Mouse (Mus musculus): ENCODE data around the gene Gm5478. TPM values are rescaled to one million over a fixed set of nuclear protein-coding genes. Genes with fewer than 3 reads are reported as not detected.
"Not testable (repeated sequence)": the region's sequence is repeated elsewhere in the genome, so short reads cannot be mapped to it uniquely, and the experiment has no call there.

Gene Gm5478
- not detected in 2 replicates for polyA plus RNA-seq (2015; fragmentation: Nextera tagmentation; extraction: Ambion mirVana)

GRCm38 (mm10) chr15:101647280-101647679 is at the start of gene Gm5478:
TSS of gene Gm5478 (minus strand) at chr15:101647380.
- DNase-seq (no peak), ATAC-seq (no peak)
- Histone ChIP-seq H3K4me2 (ENCODE audit: low read depth, low read length) (no peak within 1 kb of the TSS), H3K27ac (ENCODE audit: low read depth) (no peak within 1 kb of the TSS), H3K4me1 (ENCODE audit: insufficient read depth) (no peaks in the 10 kb centered on the region), H3K9ac (replicated peaks) (no peak within 1 kb of the TSS), H3K9me3 (ENCODE audit: low read length) (no peaks in the 10 kb centered on the region), H3K27me3 (ENCODE audit: insufficient read depth, low read length) (no peaks in the 10 kb centered on the region), H3K36me3 (replicated peaks; ENCODE audit: insufficient read depth, low read length) (no peaks in the 10 kb centered on the region), H3K4me3 (ENCODE audit: low read depth, low read length) (no peak within 1 kb of the TSS)
- TF ChIP-seq EP300 (IDR thresholded peaks at IDR 0.05; ENCODE audit: low read depth) (no peak), CTCF (IDR thresholded peaks at IDR 0.05; ENCODE audit: low read depth) (no peak)
- WGBS (ENCODE audit: insufficient replicate concordance): 68% methylated on average over 3 of the region's 3 CpGs

- H3K27me3 ChIP-seq (ENCODE audit: insufficient read depth, low read length): no peaks in the 10 kb centered on the region
- H3K9ac ChIP-seq (replicated peaks): no peak within 1 kb of the TSS
- 69% methylated on average over 5 of the region's 5 CpGs for WGBS (ENCODE audit: insufficient replicate concordance)
- no peaks in the 10 kb centered on the region for H3K4me1 ChIP-seq (ENCODE audit: insufficient read depth)
- no peak within 1 kb of the TSS for H3K4me3 ChIP-seq (ENCODE audit: low read depth, low read length)
- no peak within 1 kb of the TSS for H3K27ac ChIP-seq (ENCODE audit: low read depth)
- H3K4me2 ChIP-seq (ENCODE audit: low read depth, low read length): no peak within 1 kb of the TSS
- H3K9me3 ChIP-seq (ENCODE audit: low read length): no peaks in the 10 kb centered on the region
- TF ChIP-seq EP300 (IDR thresholded peaks at IDR 0.05; ENCODE audit: low read depth): no peak
- no peak for TF ChIP-seq CTCF (IDR thresholded peaks at IDR 0.05; ENCODE audit: low read depth)
- no peak for DNase-seq
- H3K36me3 ChIP-seq (replicated peaks; ENCODE audit: insufficient read depth, low read length): no peaks in the 10 kb centered on the region
- no peak for ATAC-seq
Measured at GRCm38 (mm10) chr15:101694207-101694606, 47.0 kb upstream of the Gm5478 start, which contains the start of gene Krt6a. TSS of gene Krt6a (minus strand) at chr15:101694307.

DNA sequence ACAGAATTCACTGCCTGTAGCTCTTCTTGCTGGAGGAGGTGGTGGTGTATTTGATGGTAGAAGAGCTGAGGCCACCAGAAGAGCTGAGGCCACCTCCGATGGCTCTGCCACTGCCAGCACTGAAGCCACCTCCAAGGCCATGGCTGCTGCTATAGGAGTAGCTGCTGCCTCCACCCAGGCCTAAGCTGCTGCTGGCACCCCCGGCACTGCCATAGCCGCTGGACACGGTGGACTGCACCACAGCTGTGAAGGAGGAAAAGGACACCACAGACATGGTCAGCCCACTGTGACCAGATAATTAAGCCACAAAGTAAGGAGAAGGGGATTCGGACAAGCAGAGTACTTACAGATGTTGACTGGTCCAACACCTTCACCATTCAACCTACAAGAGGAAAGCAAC is 43.3 kb upstream of the Gm5478 start:
- H3K4me1 ChIP-seq (ENCODE audit: insufficient read depth); H3K4me3 ChIP-seq (ENCODE audit: low read depth, low read length); H3K36me3 ChIP-seq (replicated peaks; ENCODE audit: insufficient read depth, low read length); H3K9me3 ChIP-seq (ENCODE audit: low read length); H3K9ac ChIP-seq (replicated peaks); DNase-seq; H3K4me2 ChIP-seq (ENCODE audit: low read depth, low read length); H3K27ac ChIP-seq (ENCODE audit: low read depth); ATAC-seq; H3K27me3 ChIP-seq (ENCODE audit: insufficient read depth, low read length): not testable (repeated sequence)
- WGBS (ENCODE audit: insufficient replicate concordance): 79% methylated on average over 4 of the region's 5 CpGs

DNA sequence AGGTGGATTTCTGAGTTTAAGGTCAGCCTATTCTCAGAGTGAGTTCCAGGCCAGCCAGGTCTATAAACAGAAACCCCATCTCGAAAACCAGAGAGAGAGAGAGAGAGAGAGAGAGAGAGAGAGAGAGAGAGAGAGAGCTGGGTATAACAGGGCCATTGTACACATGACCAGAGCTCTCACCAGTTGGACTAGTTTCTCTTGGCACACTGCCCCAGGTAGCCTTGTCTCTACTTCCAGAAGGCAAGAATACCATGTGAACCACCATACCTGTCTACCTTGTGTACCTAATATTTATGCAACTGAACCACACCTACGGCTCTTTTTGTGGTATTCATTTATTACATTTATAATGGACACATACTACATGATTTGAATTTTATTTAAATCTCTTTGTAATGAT is 41.0 kb upstream of the Gm5478 start:
- no peak overlapping the region for H3K27ac ChIP-seq (ENCODE audit: low read depth)
- TF ChIP-seq CTCF (IDR thresholded peaks at IDR 0.05; ENCODE audit: low read depth) (no peak), EP300 (IDR thresholded peaks at IDR 0.05; ENCODE audit: low read depth) (no peak)
- H3K27me3 ChIP-seq (ENCODE audit: insufficient read depth, low read length): no peaks in the 10 kb centered on the region
- H3K36me3 ChIP-seq (replicated peaks; ENCODE audit: insufficient read depth, low read length): no peaks in the 10 kb centered on the region
- no peaks in the 10 kb centered on the region for H3K9me3 ChIP-seq (ENCODE audit: low read length)
- H3K4me3 ChIP-seq (ENCODE audit: low read depth, low read length): no peak overlapping the region
- 49% methylated on average over 2 of the region's 2 CpGs for WGBS (ENCODE audit: insufficient replicate concordance)
- no peaks in the 10 kb centered on the region for H3K4me1 ChIP-seq (ENCODE audit: insufficient read depth)
- no peak overlapping the region for H3K9ac ChIP-seq (replicated peaks)
- no peak overlapping the region for H3K4me2 ChIP-seq (ENCODE audit: low read depth, low read length)
- no peak for ATAC-seq
- DNase-seq: no peak

GRCm38 (mm10) chr15:101680187-101680586 is 33.0 kb upstream of the Gm5478 start, which contains the start of gene Krt6b:
TSS of gene Krt6b (minus strand) at chr15:101680287.
- no peak within 1 kb of the TSS for H3K4me2 ChIP-seq (ENCODE audit: low read depth, low read length)
- DNase-seq (no peak), ATAC-seq (no peak)
- H3K36me3 ChIP-seq (replicated peaks; ENCODE audit: insufficient read depth, low read length): no peaks in the 10 kb centered on the region
- TF ChIP-seq EP300 (IDR thresholded peaks at IDR 0.05; ENCODE audit: low read depth): no peak
- TF ChIP-seq CTCF (IDR thresholded peaks at IDR 0.05; ENCODE audit: low read depth): no peak
- no peaks in the 10 kb centered on the region for H3K27me3 ChIP-seq (ENCODE audit: insufficient read depth, low read length)
- no peaks in the 10 kb centered on the region for H3K4me1 ChIP-seq (ENCODE audit: insufficient read depth)
- no peak within 1 kb of the TSS for H3K27ac ChIP-seq (ENCODE audit: low read depth)
- H3K9ac ChIP-seq (replicated peaks): no peak within 1 kb of the TSS
- no peaks in the 10 kb centered on the region for H3K9me3 ChIP-seq (ENCODE audit: low read length)
- no peak within 1 kb of the TSS for H3K4me3 ChIP-seq (ENCODE audit: low read depth, low read length)
- 79% methylated on average over 2 of the region's 2 CpGs for WGBS (ENCODE audit: insufficient replicate concordance)

DNA sequence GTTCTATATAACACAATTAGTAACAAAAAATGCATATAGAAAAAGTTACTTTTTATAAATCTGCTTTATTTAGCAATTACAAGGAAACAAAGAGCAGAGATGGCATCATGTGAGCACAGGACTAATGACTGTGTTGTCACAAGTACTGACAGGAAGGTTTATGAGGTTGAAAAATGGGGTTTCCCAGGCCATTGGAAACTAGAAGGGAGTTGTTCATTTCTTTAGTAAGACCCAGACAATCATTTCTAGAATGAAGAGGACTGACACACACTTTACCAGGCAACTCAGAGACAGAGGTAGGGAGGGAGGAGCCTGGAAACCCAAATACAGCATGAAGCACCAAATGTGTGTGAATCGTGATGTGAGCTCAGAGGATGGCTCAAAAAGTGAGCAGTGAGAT is 28.8 kb upstream of the Gm5478 start:
- H3K36me3 ChIP-seq (replicated peaks; ENCODE audit: insufficient read depth, low read length): no peaks in the 10 kb centered on the region
- WGBS (ENCODE audit: insufficient replicate concordance): 50% methylated on average over 1 of the region's 1 CpGs
- no peak for ATAC-seq
- H3K4me3 ChIP-seq (ENCODE audit: low read depth, low read length): no peak overlapping the region
- no peaks in the 10 kb centered on the region for H3K27me3 ChIP-seq (ENCODE audit: insufficient read depth, low read length)
- H3K27ac ChIP-seq (ENCODE audit: low read depth): no peak overlapping the region
- H3K9me3 ChIP-seq (ENCODE audit: low read length): no peaks in the 10 kb centered on the region
- H3K9ac ChIP-seq (replicated peaks): no peak overlapping the region
- H3K4me2 ChIP-seq (ENCODE audit: low read depth, low read length): no peak overlapping the region
- no peaks in the 10 kb centered on the region for H3K4me1 ChIP-seq (ENCODE audit: insufficient read depth)
- no peak for DNase-seq
- TF ChIP-seq CTCF (IDR thresholded peaks at IDR 0.05; ENCODE audit: low read depth) (no peak), EP300 (IDR thresholded peaks at IDR 0.05; ENCODE audit: low read depth) (no peak)

DNA sequence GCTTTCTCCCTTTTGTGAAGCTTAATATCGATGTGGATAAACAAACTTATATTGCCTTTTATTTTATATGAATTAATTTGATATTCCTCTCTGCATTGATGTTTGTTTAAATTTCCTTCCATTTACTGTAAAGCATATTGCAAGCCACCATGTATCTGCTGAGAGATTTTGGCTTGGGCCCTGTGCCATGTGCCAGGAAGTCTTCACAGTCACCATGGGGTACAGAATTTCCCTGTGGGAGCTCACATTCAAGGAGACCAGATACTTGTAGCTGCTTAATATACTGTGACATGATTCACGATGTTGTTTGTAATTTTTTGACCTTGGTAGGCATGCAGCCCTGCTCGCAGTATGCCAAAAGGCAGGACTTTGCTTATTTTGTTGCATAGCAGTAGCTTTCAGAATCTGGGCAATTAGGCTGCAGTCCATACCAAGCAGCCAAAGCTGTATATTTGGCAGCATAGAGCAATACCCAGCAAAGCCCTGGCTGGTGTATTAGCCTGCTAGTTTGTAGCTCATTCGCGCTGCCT is 5.6 kb upstream of the Gm5478 start:
- no peak for DNase-seq
- TF ChIP-seq EP300 (IDR thresholded peaks at IDR 0.05; ENCODE audit: low read depth) (no peak), CTCF (IDR thresholded peaks at IDR 0.05; ENCODE audit: low read depth) (no peak)
- 74% methylated on average over 5 of the region's 5 CpGs for WGBS (ENCODE audit: insufficient replicate concordance)
- no peak overlapping the region for H3K9ac ChIP-seq (replicated peaks)
- no peak overlapping the region for H3K4me3 ChIP-seq (ENCODE audit: low read depth, low read length)
- H3K9me3 ChIP-seq (ENCODE audit: low read length): no peaks in the 10 kb centered on the region
- no peak overlapping the region for H3K4me2 ChIP-seq (ENCODE audit: low read depth, low read length)
- no peaks in the 10 kb centered on the region for H3K4me1 ChIP-seq (ENCODE audit: insufficient read depth)
- no peaks in the 10 kb centered on the region for H3K27me3 ChIP-seq (ENCODE audit: insufficient read depth, low read length)
- ATAC-seq: no peak
- H3K36me3 ChIP-seq (replicated peaks; ENCODE audit: insufficient read depth, low read length): no peaks in the 10 kb centered on the region
- no peak overlapping the region for H3K27ac ChIP-seq (ENCODE audit: low read depth)

Measured in liver, postnatal 0 days (tissue).